Mouse (Mus musculus) granulocyte monocyte progenitor cell, adult 5-6 weeks (primary cell): Measurements from ENCODE around the gene B3galnt1. TPM values are rescaled to one million over a fixed set of nuclear protein-coding genes. Genes with fewer than 3 reads are reported as not detected.

ENCODE experiments used
- ATAC-seq: replicated peaks from 2 replicates; pipeline ENCODE4 v1.8.0; 2016; ENCODE audit warnings: mild to moderate bottlenecking, moderate TSS enrichment, inconsistent platforms; ENCODE audit not compliant: poor library complexity, severe bottlenecking
- total RNA-seq, 2 experiments: library from RNA; stranded (forward) in 1 of 2; stranded (reverse) in 1 of 2; fragments of 200-712, 200-1000 nt in 1 of 2; fragments of >200 nt in 1 of 2; fragmentation: Nextera tagmentation in 1 of 2; gene quantifications; 2 replicates each; pipeline ENCODE4 v1.2.3; 2014 to 2017

The B3galnt1 gene
- 1.3 TPM in 1 of 2 replicates, not detected in the other for total RNA-seq (2014; fragmentation: Nextera tagmentation)
- total RNA-seq (2017): 0.46 TPM in 1 of 2 replicates, not detected in the other

GRCm38 (mm10) chr3:69598261-69599165, at the start of gene B3galnt1:
B3galnt1 (minus strand) TSS chr3:69598960.
- ATAC-seq: peak; percentile 72

GRCm38 (mm10) chr3:69634521-69634920, 35.8 kb upstream of the B3galnt1 start:
- ATAC-seq: no peak

DNA sequence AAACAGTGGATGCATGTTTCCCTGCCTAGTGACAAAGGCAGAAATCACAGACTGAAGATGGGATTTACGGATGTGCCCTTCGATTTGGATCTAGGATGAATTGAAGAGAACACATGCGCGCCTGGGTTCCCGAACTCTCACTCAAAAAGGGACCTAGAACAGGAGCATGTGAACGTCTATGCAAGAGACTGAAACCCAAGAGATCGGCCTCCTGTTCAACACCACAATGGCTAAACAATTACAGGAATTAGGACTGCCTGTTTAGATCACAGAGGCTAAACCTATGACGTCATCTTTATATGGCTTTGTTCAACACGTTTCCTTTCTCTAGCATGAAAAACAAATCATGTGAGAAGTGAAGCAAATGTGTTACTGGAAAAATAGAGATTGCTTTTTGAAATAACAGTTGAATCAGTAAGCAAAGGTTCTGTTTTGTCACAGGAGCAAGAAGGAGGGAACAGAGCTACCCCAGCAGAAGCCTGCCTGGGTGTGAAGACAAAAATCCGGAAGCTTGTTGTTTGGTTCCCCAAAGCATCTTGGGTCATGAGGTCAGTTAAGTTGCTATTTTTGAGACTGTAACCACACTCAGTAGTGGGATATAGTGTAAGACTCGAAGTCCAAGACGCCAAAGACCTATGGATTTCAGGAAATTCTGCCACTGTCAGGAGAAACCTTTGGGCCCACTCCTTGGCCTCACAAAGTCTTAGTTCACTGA, 35.1 kb upstream of the B3galnt1 start:
- ATAC-seq: no peak

DNA sequence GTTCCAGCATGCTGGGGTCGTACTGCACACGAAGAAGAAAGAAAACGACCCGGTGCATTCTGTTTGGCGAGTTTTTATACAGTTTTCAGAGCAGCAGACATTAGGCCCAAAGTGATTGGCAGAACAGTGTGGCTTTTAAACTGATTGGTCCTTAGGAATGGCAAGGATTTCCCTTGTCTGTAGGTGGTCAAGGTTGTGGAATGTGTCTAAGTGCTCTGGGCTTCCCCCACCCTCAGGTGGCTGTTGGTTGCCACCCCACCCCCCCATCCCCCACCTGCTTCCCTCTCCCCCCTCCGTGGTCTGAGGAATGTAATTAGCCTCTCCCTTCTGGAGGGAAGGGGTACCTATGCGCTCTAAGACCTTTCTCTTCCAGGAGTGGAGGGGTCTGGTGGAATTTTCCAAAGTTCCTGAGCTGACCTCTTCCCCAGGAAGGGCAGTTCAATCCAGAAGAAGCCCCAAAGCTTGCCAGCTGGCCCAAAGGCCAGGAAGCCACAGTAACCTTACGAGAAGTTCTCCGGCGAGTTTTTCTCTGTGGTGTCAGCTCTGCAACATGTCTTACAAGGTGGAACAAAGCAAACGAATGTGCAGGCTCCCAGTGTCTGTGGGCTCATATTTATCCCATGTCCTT, 28.3 kb upstream of the B3galnt1 start:
- ATAC-seq: no peak

DNA sequence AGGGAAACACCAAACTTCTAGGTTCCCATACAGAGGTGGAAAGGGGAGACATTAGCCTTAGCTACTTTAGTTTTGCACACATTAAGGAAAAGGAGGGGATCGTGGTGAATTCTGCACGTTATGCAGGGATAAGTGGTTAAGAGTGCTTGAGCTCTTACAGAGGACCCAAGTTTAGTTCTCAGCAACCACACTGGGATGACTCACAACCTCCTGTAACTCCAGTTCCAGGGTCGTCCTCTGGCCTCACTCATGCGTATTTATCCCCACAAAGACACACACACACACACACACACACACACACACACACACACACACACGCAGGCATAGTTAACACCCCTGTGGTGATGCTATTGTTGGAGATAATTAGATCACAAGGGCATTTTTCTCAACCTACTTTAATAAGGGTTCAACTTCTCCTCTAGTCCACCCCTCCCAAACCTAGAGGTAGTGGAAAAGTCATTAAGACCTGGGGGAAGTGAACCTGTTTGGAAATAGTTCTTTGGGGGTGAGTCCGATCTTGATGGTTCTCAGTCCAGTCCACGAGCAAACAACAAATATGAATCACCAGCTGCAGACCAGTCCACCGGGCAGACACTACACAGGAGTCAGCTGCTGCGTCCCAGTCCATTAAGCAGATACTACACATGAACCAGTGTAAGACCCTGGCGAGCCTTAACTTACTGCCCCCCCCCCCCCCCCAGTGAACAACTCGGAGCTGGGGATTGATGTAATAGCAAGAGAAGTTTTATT, 27.6 kb upstream of the B3galnt1 start:
- ATAC-seq: no peak

DNA sequence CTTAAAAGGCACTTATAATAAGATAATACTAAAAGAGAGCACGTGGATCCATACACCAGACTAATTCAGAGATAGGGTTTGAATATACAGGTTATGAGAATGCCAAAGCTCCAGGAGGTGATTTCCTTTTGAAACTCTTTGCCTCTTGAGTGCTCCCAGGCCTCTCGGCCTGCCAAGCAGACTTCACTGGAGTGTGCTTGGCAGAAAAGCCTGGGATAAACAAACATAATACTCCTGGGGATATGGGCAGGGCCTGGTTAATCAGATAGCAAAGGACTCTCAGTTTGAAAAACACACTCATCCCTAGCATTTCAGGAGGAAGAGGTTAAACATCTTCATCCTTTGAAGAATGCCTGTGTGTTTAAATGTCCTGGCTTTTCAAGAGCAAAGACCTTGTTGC, 25.4 kb upstream of the B3galnt1 start:
- no peak for ATAC-seq

GRCm38 (mm10) chr3:69607909-69608308, 9.1 kb upstream of the B3galnt1 start:
- no peak for ATAC-seq

- ATAC-seq: no peak
These were observed 8.7 kb upstream of the B3galnt1 start for GRCm38 (mm10) chr3:69607468-69607867.

- ATAC-seq: peak; percentile 53
These were observed 8.2 kb upstream of the B3galnt1 start for GRCm38 (mm10) chr3:69606923-69607322.

- peak; percentile 45 for ATAC-seq
These were observed 373 bp upstream of the B3galnt1 start for GRCm38 (mm10) chr3:69599166-69599500.

DNA sequence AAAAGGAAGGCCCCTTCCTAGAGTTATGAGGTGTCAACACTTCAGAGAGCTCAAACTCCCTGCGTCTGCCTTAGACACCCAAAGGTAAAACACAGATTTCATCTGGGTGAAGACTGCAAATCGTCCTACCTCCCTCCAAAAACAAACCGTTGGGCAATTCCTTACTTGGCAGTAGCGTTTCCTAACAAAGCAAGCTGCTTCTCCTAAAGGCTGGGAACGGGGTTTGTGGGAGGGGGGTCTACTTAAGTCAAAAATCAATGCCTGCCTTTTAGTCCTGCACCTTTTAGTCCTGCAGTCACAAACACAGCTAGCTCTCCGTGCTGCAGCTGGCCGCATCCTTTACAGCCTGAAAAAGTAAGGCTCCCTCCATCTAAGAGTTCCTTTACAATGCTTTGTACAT, 944 bp downstream of the B3galnt1 start:
- no peak for ATAC-seq

DNA sequence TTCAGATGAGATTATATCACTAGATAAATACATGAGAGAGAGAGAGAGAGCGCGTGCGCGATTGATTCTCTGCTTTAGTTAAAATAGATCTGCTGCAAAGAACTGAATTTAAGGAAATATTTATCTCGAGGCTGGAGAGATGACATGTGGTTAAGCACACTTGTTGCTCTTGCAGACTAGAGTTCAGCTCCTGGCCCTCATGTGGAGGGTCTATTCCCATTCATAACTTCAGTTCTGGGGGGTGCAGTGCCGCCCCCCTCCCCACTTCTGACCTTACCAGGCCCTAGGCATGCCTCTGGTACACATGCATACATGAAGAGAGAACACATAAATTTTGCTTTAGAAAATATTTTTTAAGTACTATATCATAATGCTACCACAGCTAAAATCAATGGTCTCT, 1.5 kb downstream of the B3galnt1 start:
- no peak for ATAC-seq

- no peak for ATAC-seq
These were observed 2.6 kb downstream of the B3galnt1 start for GRCm38 (mm10) chr3:69596116-69596515.

DNA sequence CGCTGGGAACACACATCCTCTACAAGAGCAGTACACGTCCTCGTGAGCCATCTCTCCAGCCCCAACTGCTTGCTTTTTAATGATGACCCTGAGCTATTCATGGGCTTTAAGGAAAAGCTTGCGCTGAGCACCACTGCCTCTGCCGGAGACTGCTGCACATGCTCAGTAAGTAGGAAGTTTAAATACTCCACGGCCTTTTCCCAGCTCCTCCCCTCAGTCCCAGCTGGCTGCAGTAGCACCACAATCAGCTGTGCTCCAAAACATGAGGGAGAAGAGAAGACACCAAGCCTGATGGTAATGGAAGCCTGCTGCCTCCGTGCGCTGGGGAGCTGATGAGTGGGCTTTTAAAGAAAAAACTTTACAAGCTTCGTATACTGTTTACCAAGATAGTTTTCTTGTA, 4.7 kb downstream of the B3galnt1 start:
- ATAC-seq: no peak

DNA sequence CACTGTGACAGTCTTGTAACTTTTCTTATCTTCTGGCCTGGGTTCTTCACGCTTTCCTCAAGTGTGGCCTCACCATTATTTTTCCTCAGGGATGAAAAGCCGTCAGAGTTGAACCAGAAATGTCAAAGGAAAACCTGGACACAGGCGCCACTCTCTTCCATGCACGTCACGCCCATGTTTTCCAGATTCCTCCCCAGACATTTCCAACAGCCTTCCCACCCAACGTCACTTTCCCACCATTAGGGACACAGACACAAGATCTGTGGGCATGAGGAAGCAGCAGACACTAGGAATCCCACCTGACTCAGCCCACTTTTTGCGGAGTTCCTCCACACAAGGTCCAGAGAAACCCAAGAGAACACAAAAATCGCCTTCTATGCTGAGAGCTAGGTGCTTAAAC, 5.3 kb downstream of the B3galnt1 start:
- no peak for ATAC-seq

- no peak for ATAC-seq
These were observed 10.5 kb downstream of the B3galnt1 start for GRCm38 (mm10) chr3:69588101-69588760.

DNA sequence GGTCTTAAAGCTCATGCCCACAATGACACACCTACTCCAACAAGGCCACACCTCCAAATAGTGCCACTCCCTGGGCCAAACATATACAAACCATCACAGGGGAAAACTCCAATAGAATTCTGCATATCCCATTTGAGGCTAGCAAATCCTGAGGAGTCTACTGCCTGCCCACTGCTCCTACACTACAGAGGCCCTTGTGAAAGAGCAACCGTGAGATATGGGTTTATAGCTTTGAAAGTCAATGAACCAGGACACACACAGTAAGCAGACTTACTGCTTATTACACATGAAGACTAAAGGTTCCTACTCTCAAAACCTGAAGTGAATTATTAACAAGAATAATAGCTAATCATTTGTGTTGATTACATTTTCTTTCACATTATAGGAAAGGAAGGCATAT, 15.0 kb downstream of the B3galnt1 start:
- ATAC-seq: no peak

- no peak for ATAC-seq
These were observed 20.0 kb downstream of the B3galnt1 start for GRCm38 (mm10) chr3:69578791-69579190.

- no peak; the same call in 1 of the 2 replicates for ATAC-seq
These were observed 22.0 kb downstream of the B3galnt1 start for GRCm38 (mm10) chr3:69576715-69577114.

DNA sequence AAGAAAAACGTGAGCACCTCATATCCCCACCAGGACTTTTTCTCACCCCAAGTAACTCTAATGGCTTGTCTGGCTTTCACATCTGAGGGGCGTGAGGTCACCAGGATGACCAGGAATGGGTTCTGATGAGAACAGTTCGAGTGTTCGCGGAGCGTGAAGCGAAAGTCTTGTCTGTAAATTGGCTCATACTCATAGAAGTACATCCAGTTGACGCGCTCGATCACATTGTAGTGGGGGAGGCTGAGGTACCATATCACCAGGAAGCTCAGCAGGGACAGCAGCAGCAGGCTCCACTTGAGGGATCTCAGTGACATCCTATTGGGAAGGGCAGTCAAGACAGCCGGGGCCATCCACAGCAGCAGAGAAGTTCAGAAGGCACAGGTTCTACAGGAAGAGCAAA, 23.2 kb downstream of the B3galnt1 start:
- ATAC-seq: no peak
